Mouse (Mus musculus) induced T-regulatory cell, adult 2 months (primary cell): Measurements from ENCODE around the gene Josd2.
A peak's percentile ranks its signal among the peaks of the same experiment; 100 is the strongest.

Experiments
- DNase-seq: peaks from one replicate; pipeline ENCODE4 v3.0.0-alpha.2; 2012; ENCODE audit warnings: low read depth

The Josd2 gene

DNA sequence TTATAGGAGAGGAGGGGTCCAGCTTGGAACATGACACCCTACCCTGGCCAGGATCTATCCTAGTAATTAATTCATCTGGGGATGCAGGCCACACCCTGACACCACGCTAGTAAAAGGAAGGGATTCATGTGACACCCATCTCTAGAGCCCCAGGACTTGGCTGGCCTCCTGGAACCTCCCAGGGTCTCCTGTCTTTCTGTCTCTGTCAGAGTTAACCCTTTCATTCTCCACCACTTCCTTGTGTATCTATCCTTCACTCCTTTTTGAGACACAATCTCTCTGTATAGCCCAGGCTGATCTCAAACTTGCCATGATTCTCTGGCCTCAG is 4.7 kb downstream of the Josd2 start:
- DNase-seq: no peak

GRCm38 (mm10) chr7:44472961-44473646 is 5.3 kb downstream of the Josd2 start:
- no peak for DNase-seq

DNA sequence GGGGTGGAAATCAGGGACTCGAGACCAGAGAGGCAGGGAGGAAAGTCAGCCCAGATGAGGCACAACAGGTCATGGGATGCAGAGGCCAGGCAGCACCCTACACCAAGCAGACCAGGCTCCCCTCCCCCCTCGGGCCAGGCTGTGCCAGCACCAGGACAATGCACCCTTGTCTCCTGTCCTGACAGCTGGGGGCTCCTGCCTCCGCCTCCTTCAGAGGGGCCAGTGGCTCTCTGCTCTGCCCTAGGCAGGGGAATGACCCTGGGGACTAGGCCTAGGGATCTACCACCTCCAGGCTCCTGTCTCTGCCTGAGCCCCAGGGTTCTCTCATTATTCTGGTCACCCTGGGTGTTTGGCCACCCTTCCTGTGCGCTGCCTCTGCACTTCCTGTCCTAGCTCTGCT is 6.6 kb downstream of the Josd2 start:
- DNase-seq: no peak

DNA sequence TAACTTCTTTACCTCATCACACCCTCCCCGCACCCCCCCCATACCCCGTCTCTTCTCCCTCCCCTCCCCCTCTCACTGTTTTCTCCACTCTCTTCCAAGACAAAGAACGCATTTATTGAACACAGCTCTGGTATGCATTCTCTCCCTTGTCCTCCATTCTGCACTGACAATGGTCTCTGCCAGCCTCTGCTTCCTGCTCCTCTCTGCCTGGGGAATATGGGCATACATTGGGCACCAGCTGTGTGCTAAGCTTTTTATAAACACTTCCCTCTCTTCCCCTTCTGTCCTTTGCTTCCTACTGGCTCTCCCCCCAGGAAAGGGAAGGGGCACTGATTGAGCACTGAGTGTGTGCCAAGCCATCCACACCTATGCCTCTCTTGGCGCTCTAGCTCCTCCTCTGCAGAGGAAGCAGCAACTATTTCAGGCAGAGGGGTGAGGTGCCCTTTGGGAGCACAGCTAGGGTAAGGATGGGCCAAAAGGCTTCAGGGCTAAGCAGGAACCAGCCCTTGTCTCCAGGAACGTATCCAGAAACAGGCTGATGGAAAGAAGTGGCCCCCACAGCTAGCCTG is 7.3 kb downstream of the Josd2 start:
- DNase-seq: no peak

DNA sequence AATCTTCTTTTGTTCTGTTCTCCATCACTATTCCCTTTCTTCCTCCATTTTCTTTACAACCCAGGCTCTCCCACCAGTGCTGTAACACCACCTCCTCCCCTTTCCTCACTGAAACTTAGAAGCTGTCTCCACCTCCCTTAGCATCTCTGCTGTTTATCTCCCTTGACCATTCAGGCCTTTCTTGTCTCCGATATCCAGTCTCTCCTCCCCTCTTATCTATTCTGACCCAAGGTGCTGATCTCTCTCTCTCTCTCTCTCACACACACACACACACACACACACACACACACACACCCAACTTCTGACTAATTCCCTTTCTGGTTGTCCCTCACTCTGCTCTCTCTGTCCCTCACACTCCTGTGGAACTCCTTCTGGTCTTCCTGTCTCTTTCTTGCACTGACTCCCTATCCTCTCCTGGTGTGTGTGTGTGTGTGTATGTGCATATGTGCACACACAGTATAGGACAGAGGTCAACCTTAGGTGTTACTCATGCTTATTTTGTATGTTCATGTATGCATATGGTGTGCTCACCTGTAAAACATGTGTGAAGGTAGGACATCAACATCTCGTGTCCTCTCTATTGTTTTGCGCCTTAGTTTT is 15.2 kb downstream of the Josd2 start:
- DNase-seq: no peak

DNA sequence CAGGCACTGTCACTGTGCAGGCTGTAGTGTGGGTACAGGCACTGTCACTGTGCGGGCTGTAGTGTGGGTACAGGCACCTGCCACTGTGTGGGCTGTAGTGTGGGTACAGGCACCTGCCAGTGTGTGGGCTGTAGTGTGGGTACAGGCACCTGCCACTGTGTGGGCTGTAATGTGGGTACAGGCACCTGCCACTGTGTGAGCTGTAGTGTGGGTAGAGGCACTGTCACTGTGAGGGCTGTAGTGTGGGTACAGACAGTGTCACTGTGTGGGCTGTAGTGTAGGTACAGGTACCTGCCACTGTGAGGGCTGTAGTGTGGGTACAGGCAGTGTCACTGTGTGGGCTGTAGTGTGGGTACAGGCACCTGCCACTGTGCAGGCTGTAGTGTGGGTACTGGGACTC is 16.3 kb downstream of the Josd2 start:
- DNase-seq: no peak

- peak; percentile 90 for DNase-seq
Measured at GRCm38 (mm10) chr7:44484841-44485571, 17.2 kb downstream of the Josd2 start.

DNA sequence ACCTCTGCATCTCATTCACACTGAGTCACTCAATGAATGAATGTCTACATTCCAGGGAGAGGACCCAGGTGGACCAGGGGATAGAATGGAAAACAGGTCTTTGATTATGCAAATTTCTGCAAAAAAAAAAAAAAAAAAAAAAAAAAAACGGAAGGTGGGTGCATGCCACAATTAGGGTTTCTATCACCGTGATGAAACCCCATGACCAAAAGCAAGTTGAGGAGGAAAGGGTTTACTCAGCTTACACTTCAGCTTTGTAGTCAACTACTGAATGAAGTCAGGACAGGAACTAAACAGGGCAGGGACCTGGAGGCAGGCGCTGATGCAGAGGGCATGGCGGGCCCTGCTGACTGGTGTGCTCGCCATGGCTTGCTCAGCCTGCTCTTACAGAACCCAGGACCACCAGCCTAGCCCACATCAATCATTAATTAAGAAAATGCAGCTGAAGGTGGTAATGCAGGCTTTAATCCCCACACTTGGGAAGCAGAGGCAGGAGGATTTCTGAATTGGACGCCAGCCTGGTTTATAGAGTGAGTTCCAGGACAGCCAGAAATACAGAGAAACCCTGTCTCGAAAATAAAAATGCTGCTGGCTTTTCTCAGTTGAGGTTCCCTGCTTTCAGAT is 17.9 kb downstream of the Josd2 start:
- no peak for DNase-seq

DNA sequence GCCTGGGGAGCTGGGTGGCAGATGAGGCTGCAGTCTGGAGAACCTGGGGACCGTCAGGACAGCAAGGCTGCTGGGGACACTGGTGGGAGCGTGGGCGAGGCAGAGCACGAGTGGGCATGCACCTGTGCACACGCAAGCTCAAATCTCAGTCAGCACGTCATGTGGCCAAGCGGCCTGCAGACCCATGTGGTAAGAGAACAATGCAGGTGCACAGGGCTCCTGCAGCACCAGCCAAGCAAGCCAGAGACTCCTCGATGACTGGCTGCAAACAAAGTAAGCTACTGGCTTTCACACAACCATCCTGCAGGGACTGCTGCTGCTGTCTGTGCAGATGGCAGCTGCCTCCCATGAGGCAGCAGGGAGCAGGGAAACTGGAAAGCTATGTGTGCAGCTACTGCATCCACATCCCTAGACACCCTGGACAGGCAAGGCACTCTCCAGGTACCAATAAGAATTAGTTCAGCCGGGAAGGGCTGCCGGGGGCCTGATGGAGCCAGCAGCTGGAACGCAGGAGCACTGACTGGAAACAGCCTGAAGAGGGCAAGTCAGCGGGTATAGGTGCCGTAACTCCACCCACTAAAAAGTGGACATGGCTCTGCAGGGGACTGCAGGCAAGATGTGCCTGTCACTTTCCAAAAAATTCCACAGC is 19.3 kb downstream of the Josd2 start:
- no peak for DNase-seq

DNA sequence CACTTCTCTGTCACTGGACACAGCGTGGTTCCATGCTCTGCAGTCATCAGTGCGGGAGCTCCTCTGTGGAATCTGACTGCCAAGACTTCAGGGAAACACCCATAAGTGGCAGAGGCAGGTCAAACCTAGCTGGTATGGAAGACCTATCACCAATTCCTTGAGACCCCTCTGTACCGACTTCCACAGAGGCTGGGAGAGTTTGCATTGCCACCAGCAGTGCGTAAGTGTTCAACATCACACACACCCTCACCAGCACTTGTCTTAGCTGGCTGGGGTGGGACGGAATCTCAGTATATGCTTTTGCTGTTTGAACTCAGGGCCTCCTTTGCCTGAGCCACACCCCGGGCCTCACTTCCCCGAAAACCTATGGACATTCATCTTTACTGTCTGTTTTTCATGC is 20.2 kb downstream of the Josd2 start:
- DNase-seq: no peak

GRCm38 (mm10) chr7:44488545-44488944 is 20.8 kb downstream of the Josd2 start:
- no peak for DNase-seq

GRCm38 (mm10) chr7:44490281-44490680 is 22.5 kb downstream of the Josd2 start:
- DNase-seq: no peak

DNA sequence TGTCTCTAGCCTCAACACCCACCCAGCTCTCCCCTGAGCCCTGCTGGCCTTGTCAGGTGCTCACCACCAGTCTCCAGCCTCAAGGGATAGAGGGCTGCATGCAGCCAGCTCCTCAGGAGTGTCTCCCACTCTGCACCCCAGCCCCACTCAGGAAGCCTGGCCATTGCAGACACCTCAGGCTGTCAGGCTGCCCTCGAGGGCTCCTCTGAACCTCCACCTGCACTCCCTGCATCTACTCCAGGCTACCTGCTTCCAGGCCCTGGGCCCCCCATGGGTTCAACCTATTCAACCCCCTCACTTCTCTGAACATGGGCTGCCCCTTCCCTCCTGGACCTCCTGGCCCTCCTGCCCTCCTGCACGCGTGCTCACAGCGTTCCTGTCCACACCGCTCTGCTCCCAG is 23.6 kb downstream of the Josd2 start:
- DNase-seq: no peak

- no peak for DNase-seq
Measured at GRCm38 (mm10) chr7:44492166-44492826, 24.5 kb downstream of the Josd2 start.

GRCm38 (mm10) chr7:44494681-44495080 is 26.9 kb downstream of the Josd2 start:
- no peak for DNase-seq

DNA sequence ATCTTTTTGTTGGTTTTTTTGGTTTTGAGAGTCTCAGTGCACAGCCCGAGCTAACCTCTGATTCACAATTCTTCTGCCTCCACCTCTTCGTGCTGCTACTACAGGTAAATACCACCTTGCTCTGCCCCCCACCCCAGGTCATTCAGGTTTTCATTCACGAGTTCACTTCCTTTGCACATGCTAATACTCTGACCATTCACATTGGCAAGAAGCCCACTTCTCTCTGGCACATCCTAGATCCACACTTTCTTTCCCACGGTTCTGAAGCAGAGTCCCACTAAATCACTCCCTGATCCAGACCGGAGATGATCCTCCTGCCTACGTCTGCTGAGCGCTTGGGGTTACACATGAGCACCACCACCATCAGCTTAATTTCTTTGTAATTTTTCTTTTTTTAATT is 27.3 kb downstream of the Josd2 start:
- DNase-seq: no peak

GRCm38 (mm10) chr7:44495992-44496770 is 28.4 kb downstream of the Josd2 start, which contains the start of the genes Emc10 and Fam71e1:
Emc10 (minus strand) TSS chr7:44496529.
Fam71e1 (plus strand) TSS chr7:44496581.
- DNase-seq: peak; percentile 100

- DNase-seq: no peak
Measured at GRCm38 (mm10) chr7:44496771-44497109, 29.0 kb downstream of the Josd2 start.

DNA sequence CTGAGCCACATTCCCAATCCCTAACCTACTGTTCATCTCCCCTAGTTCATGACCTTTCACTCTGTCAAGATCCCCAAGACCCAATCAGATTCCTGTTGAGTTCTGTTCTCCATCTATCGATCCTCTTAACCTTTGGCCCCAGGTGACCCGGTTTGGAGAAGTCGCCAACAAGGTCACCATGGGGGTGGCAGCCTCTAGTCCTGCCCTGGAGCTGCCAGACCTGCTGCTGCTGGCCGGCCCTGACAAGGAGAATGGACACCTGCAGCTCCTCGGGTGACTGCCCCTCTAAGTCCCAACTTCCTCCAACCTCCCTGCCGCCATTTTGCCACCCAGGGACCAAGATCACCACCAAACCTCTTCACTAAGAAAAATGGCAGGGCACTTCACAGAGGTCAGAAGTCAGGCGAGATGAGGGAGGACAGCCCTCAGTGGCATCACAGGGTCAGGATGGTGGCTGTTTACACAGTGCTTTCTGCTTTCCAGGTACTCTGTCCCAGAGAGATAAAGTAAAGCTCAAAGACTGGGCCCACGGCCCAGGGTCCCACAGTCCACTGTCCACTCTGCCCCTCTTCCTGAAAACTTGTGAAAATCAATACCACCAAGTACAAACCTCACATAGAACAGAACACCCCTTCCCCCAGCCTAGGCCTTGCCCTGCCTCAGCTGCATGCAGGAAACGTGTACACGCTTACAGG is 29.7 kb downstream of the Josd2 start:
- DNase-seq: no peak

- DNase-seq: no peak
Measured at GRCm38 (mm10) chr7:44498922-44499321, 31.1 kb downstream of the Josd2 start.
